Comparison of ENCODE assay signal across 24 mouse cellular contexts in the genomic region with DNA sequence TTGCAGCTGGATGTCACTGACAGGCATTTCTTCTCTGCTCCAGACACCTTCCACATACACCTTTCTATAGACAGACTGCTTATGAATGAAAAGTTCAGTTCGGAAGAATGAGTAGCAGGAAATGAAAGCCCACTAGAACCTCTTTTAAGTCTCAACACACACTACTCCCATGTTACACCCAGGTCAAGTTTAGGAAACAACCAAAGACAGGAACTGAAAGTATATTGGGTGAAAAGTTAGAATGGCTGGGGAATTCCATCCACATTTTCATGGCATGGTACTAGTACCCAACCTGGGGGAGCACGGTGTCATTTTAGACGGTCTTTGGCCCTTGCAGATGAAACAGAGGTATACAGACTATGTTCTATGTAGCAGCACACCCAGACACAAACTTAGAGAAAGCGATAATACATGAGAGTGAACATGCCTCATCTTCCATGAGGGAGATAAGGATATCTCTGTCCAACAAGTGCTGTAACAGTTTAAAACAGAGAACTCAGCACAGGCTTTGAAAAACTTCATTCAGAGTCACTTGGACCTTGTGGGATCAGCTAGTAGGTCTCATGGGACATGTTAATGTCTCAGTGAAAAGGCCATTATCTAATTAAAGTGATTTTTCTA. TPM values are rescaled to one million over a fixed set of nuclear protein-coding genes. Genes with fewer than 3 reads are reported as not detected.
DNase-seq lines count a peak whose midpoint lies in the region; ATAC-seq and TF ChIP-seq lines count a peak whose summit lies in the region.
"Had no signal": no experiment of that assay in that cellular context is flagged by ENCODE, and none has a peak within 500 bp of the region (broad histone marks: within the 10 kb centered on the region; RNA-seq: fewer than 3 reads in every experiment).

No protein-coding gene starts in this region.

- peak overlapping the region; percentile 36; the same call in 1 of the 2 replicates for H3K4me2 ChIP-seq in CH12.LX (ENCODE audit: insufficient read depth, low read depth, poor library complexity, severe bottlenecking)
- H3K4me2 ChIP-seq in liver, embryonic 13.5 days = no peak overlapping the region
- H3K4me2 ChIP-seq in liver, embryonic 16.5 days (ENCODE audit: low read depth, low read length) = no peak overlapping the region
- H3K4me2 ChIP-seq: forebrain, embryonic 13.5 days; heart, embryonic 11.5 days; hindbrain, embryonic 13.5 days had no signal

- intact Hi-C loops in heart, postnatal 36 days (cut with DNase I) = no loop called here

- no peak overlapping the region for H3K27ac ChIP-seq in CH12.LX (ENCODE audit: insufficient read depth, low read depth)
- H3K27ac ChIP-seq in liver, embryonic 13.5 days = no peak overlapping the region
- no peak overlapping the region for H3K27ac ChIP-seq in liver, embryonic 16.5 days (ENCODE audit: low read length)
- H3K27ac ChIP-seq: forebrain, embryonic 10.5 days; forebrain, embryonic 13.5 days; hindbrain, embryonic 10.5 days; hindbrain, embryonic 13.5 days had no signal

- no peak overlapping the region for H3K9ac ChIP-seq in CH12.LX (ENCODE audit: insufficient read depth, low read depth)
- H3K9ac ChIP-seq in liver, embryonic 13.5 days = no peak overlapping the region
- no peak overlapping the region for H3K9ac ChIP-seq in liver, embryonic 16.5 days (ENCODE audit: low read depth, low read length)
- H3K9ac ChIP-seq: forebrain, embryonic 13.5 days; hindbrain, embryonic 13.5 days had no signal

- no peak overlapping the region for H3K4me3 ChIP-seq in CH12.LX (replicated peaks in 1 of 3; ENCODE audit: low read depth in 2 of 3, low read length in 2 of 3, poor library complexity in 1 of 3)
- no peak overlapping the region for H3K4me3 ChIP-seq in liver, embryonic 13.5 days (replicated peaks)
- H3K4me3 ChIP-seq in liver, embryonic 16.5 days (ENCODE audit: low read depth, low read length) = no peak overlapping the region
- H3K4me3 ChIP-seq: forebrain, embryonic 10.5 days; forebrain, embryonic 13.5 days; hindbrain, embryonic 10.5 days; hindbrain, embryonic 13.5 days had no signal

- no peaks in the 10 kb centered on the region for H3K9me3 ChIP-seq in CH12.LX (replicated peaks; ENCODE audit: low read length)
- H3K9me3 ChIP-seq in liver, embryonic 13.5 days (replicated peaks) = no peaks in the 10 kb centered on the region
- no peaks in the 10 kb centered on the region for H3K9me3 ChIP-seq in liver, embryonic 16.5 days (replicated peaks; ENCODE audit: control insufficient read depth, low read length)
- H3K9me3 ChIP-seq: forebrain, embryonic 10.5 days; forebrain, embryonic 13.5 days; G1E; hindbrain, embryonic 10.5 days; hindbrain, embryonic 13.5 days had no signal

- DNase-seq in A20 (ENCODE audit: low read depth, low spot score) (peak; percentile 6), CH12.LX (ENCODE audit: extremely low read depth) (peak; percentile 12)
- no peak for DNase-seq in liver, embryonic 13.5 days
- no peak for DNase-seq in heart, postnatal 36 days
- DNase-seq in left cerebral cortex, adult 8-10 months (ENCODE audit: low spot score in 2 of 2) = no peak
- no peak for DNase-seq in cerebellum, postnatal 14 days
- DNase-seq: adrenal gland, adult 8-10 months; adrenal gland, postnatal 25 days; cerebellum, adult 2 months; cerebellum, adult 9-11 months; cerebellum, postnatal 36 days; gastrocnemius, postnatal 10 days; gastrocnemius, postnatal 36 days had no signal

- TF ChIP-seq CTCF in CH12.LX (conservative IDR thresholded peaks at IDR 0.05 in 1 of 2, IDR thresholded peaks at IDR 0.05 in 1 of 2; ENCODE audit: low read depth in 2 of 2, low read length in 2 of 2) = no peak

- dilution Hi-C loops in CH12.LX (cut with MboI; ENCODE audit: extremely low pct_ligation_motif_present, extremely low pct_unique_long_range_greater_than_20kb, low sequenced_read_pairs) = no loop called here

- H3K27me3 ChIP-seq in CH12.LX (replicated peaks) = no peaks in the 10 kb centered on the region
- no peaks in the 10 kb centered on the region for H3K27me3 ChIP-seq in liver, embryonic 13.5 days
- H3K27me3 ChIP-seq in liver, embryonic 16.5 days (ENCODE audit: control insufficient read depth, insufficient read depth, low read depth, low read length) = no peaks in the 10 kb centered on the region
- H3K27me3 ChIP-seq: forebrain, embryonic 13.5 days; hindbrain, embryonic 13.5 days had no signal

- no peaks in the 10 kb centered on the region for H3K36me3 ChIP-seq in CH12.LX (replicated peaks in 1 of 2; ENCODE audit: control insufficient read depth in 1 of 2, insufficient read depth in 1 of 2, low read length in 1 of 2)
- H3K36me3 ChIP-seq in liver, embryonic 13.5 days = no peaks in the 10 kb centered on the region
- H3K36me3 ChIP-seq in liver, embryonic 16.5 days (ENCODE audit: control insufficient read depth, insufficient read depth) = no peaks in the 10 kb centered on the region
- H3K36me3 ChIP-seq: forebrain, embryonic 10.5 days; G1E; hindbrain, embryonic 10.5 days; hindbrain, embryonic 13.5 days had no signal

- ATAC-seq in liver, embryonic 13.5 days (ENCODE audit: low read depth) = peak; percentile 69; the same call in 1 of the 2 replicates
- peak; percentile 64 for ATAC-seq in liver, embryonic 16.5 days (ENCODE audit: low read depth)
- ATAC-seq in activated CD4-positive, CD25-positive, alpha-beta regulatory T cell, adult 4 months = no peak
- ATAC-seq: forebrain, embryonic 13.5 days; forebrain, embryonic 16.5 days; hindbrain, embryonic 16.5 days had no signal

- peaks cover 0 to 23% of the 10 kb centered on the region in 2 experiments; a peak in 2 of 4 replicates for H3K4me1 ChIP-seq in CH12.LX (ENCODE audit: control insufficient read depth in 1 of 2, insufficient read depth in 2 of 2)
- no peaks in the 10 kb centered on the region for H3K4me1 ChIP-seq in liver, embryonic 13.5 days (replicated peaks)
- H3K4me1 ChIP-seq in liver, embryonic 16.5 days (ENCODE audit: control insufficient read depth, low read depth, low read length) = no peaks in the 10 kb centered on the region
- H3K4me1 ChIP-seq: forebrain, embryonic 10.5 days; forebrain, embryonic 13.5 days; hindbrain, embryonic 10.5 days; hindbrain, embryonic 13.5 days had no signal

- H3K79me2 ChIP-seq in CH12.LX (replicated peaks; ENCODE audit: control insufficient read depth, extremely low read depth, insufficient read depth, poor library complexity, severe bottlenecking) = no peaks in the 10 kb centered on the region

- in situ Hi-C loops in CH12.LX (cut with MboI; ENCODE audit: low pct_ligation_motif_present, low pct_unique_long_range_greater_than_20kb, low sequenced_read_pairs) = no loop called here

- peak; percentile 60 for TF ChIP-seq EP300 in CH12.LX (IDR thresholded peaks at IDR 0.05; ENCODE audit: low read length)

- TF ChIP-seq RAD21 in CH12.LX (IDR thresholded peaks at IDR 0.05; ENCODE audit: low read depth, low read length) = no peak

- TF ChIP-seq POLR2A in CH12.LX (IDR thresholded peaks at IDR 0.05; ENCODE audit: low read depth, low read length) = no peak

- 50% methylated on average over 4 of the region's 4 CpGs for WGBS in liver, embryonic 13.5 days (ENCODE audit: insufficient replicate concordance)
- 55% methylated on average over 4 of the region's 4 CpGs for WGBS in liver, embryonic 16.5 days (ENCODE audit: insufficient replicate concordance)

TF ChIP-seq in CH12.LX, 34 proteins besides CTCF, POLR2A, EP300 and RAD21:
- TF ChIP-seq BHLHE40 (IDR thresholded peaks at IDR 0.05; ENCODE audit: low read depth, low read length) (no peak), MYC (IDR thresholded peaks at IDR 0.05; ENCODE audit: low read depth, low read length) (no peak), JUND (conservative IDR thresholded peaks at IDR 0.05; ENCODE audit: low read depth, low read length) (no peak), PAX5 (IDR thresholded peaks at IDR 0.05; ENCODE audit: low read length) (no peak), IRF4 (IDR thresholded peaks at IDR 0.05; ENCODE audit: low read depth, low read length) (peak; percentile 60), KAT2A (IDR thresholded peaks at IDR 0.05; ENCODE audit: insufficient replicate concordance, low read length) (no peak)

RNA-seq across cellular contexts. Expression of a gene that starts 28.5 kb away (rescaled TPM):
- total RNA-seq in CH12.LX (2012; rRNA removed) = not detected in 2 replicates
- total RNA-seq in CH12.LX (2014; rRNA removed) = not detected in 2 replicates
- not detected in 2 replicates for polyA plus RNA-seq in CH12.LX (2012; ENCODE audit: insufficient read length, low read depth)
- 0.21 and 0.33 TPM in 2 replicates for polyA plus RNA-seq in liver, embryonic 13.5 days (2015; fragmentation: Nextera tagmentation; extraction: Ambion mirVana)
- 0.71 and 0.97 TPM in 2 replicates for polyA plus RNA-seq in liver, embryonic 16.5 days (2015; fragmentation: Nextera tagmentation; extraction: Ambion mirVana)
- not detected for polyA plus RNA-seq in activated CD4-positive, CD25-positive, alpha-beta regulatory T cell, adult 4 months (2017; shearing (Covaris generic))
- total RNA-seq in heart, postnatal 36 days (2021) = 1 to 10 TPM; 4.7 to 5.5 TPM
- total RNA-seq in left cerebral cortex, adult 8-10 months (2022) = 1 to 10 TPM in 3 of 4 experiments, under 1 TPM in 1; 0.81 to 1.8 (median 1.4) TPM
- total RNA-seq: G1E; granulocyte monocyte progenitor cell, adult 5-6 weeks had no signal
- polyA plus RNA-seq: G1E had no signal

RNA-seq across cellular contexts. Expression of a gene that starts 38.5 kb away (rescaled TPM):
- total RNA-seq in CH12.LX (2012; rRNA removed) (14.6 and 15.7 TPM in 2 replicates), CH12.LX (2014; rRNA removed) (0.59 and 0.72 TPM in 2 replicates)
- 0.64 and 0.96 TPM in 2 replicates for polyA plus RNA-seq in CH12.LX (2012; ENCODE audit: insufficient read length, low read depth)
- 18.7 and 24.6 TPM in 2 replicates for polyA plus RNA-seq in liver, embryonic 13.5 days (2015; fragmentation: Nextera tagmentation; extraction: Ambion mirVana)
- polyA plus RNA-seq in liver, embryonic 16.5 days (2015; fragmentation: Nextera tagmentation; extraction: Ambion mirVana) = 9.0 and 9.7 TPM in 2 replicates
- polyA plus RNA-seq in activated CD4-positive, CD25-positive, alpha-beta regulatory T cell, adult 4 months (2017; shearing (Covaris generic)) = 1 to 10 TPM; 2.1 to 3.5 TPM
- 10 to 100 TPM in 1 of 2 experiments, 1 to 10 TPM in 1; 9.5 to 10.4 TPM for total RNA-seq in heart, postnatal 36 days (2021)
- total RNA-seq in left cerebral cortex, adult 8-10 months (2022) = 10 to 100 TPM; 13.9 to 17.4 (median 15.4) TPM
- total RNA-seq: G1E; granulocyte monocyte progenitor cell, adult 5-6 weeks had no signal
- polyA plus RNA-seq: G1E had no signal

RNA-seq across cellular contexts. Expression of a gene that starts 44.9 kb away (rescaled TPM):
- 0.04 TPM in 2 replicates for total RNA-seq in CH12.LX (2012; rRNA removed)
- 0.09 TPM in 1 of 2 replicates, not detected in the other for total RNA-seq in CH12.LX (2014; rRNA removed)
- polyA plus RNA-seq in CH12.LX (2012; ENCODE audit: insufficient read length, low read depth) = not detected in 2 replicates
- 1.4 and 1.7 TPM in 2 replicates for polyA plus RNA-seq in liver, embryonic 13.5 days (2015; fragmentation: Nextera tagmentation; extraction: Ambion mirVana)
- polyA plus RNA-seq in liver, embryonic 16.5 days (2015; fragmentation: Nextera tagmentation; extraction: Ambion mirVana) = 0.88 and 0.94 TPM in 2 replicates
- under 1 TPM; 0.32 to 0.34 TPM for polyA plus RNA-seq in activated CD4-positive, CD25-positive, alpha-beta regulatory T cell, adult 4 months (2017; shearing (Covaris generic))
- total RNA-seq in heart, postnatal 36 days (2021) = 1 to 10 TPM; 1.8 to 1.9 TPM
- 1 to 10 TPM in 2 of 4 experiments, under 1 TPM in 2; 0.59 to 2.3 (median 1.2) TPM for total RNA-seq in left cerebral cortex, adult 8-10 months (2022)
- polyA plus RNA-seq: G1E had no signal

Comparison
In these comparisons a context has a peak if more than half of its experiments do, and no peak if none do; other contexts are left out.
1. DNase-seq: peak in A20 (single experiment) and CH12.LX (single experiment); none in liver, embryonic 13.5 days (single experiment), heart, postnatal 36 days (0 of 2), left cerebral cortex, adult 8-10 months (0 of 2) and cerebellum, postnatal 14 days (0 of 2).